Mouse (Mus musculus) hindbrain, postnatal 0 days (tissue): ENCODE measurements at regions not wholly inside any gene's neighbourhood (a gene's known extent, or its start where the extent isn't known, plus 50 kb on each side); places are given as distances from the start of the nearest gene placed in this dataset.

Experiments
- ATAC-seq: fragments of 200-750 bp; cut with Nextera tagmentation; 2 replicates; pipeline ENCODE4 v1.8.0; 2017; ENCODE audit warnings: mild to moderate bottlenecking, moderate TSS enrichment, moderate library complexity
- DNase-seq: peaks from one replicate; pipeline ENCODE4 v3.0.0-alpha.2; 2015; ENCODE audit warnings: low spot score
- H3K27ac ChIP-seq: fragments of 300-500 bp; sonication (generic); 2 replicates; pipeline ENCODE4 v1.5.1; 2014; ENCODE audit warnings: mild to moderate bottlenecking
- H3K27me3 ChIP-seq: fragments of 300-500 bp; sonication (generic); 2 replicates; pipeline ENCODE4 v1.6.1; 2014; ENCODE audit warnings: low read length, mixed read lengths; ENCODE audit not compliant: insufficient read depth
- H3K36me3 ChIP-seq: fragments of 300-500 bp; sonication (generic); 2 replicates; pipeline ENCODE4 v1.6.1; 2014; ENCODE audit warnings: low read length, mixed read lengths; ENCODE audit not compliant: insufficient read depth
- H3K4me1 ChIP-seq: fragments of 300-500 bp; sonication (generic); 2 replicates; pipeline ENCODE4 v1.6.1; 2014; ENCODE audit warnings: antibody characterized with exemption, low read length, mixed read lengths; ENCODE audit not compliant: insufficient read depth
- H3K4me2 ChIP-seq: fragments of 300-500 bp; sonication (generic); 2 replicates; pipeline ENCODE4 v1.6.1; 2014; ENCODE audit warnings: low read depth, mild to moderate bottlenecking, low read length, moderate library complexity, mixed read lengths
- H3K4me3 ChIP-seq: fragments of 300-500 bp; sonication (generic); 2 replicates; pipeline ENCODE4 v1.5.1; 2014; ENCODE audit warnings: low read length
- H3K9ac ChIP-seq: fragments of 300-500 bp; sonication (generic); replicated peaks from 2 replicates; pipeline ENCODE4 v1.6.1; 2014; ENCODE audit warnings: mild to moderate bottlenecking, low read length, moderate library complexity, mixed read lengths
- H3K9me3 ChIP-seq: fragments of 300-500 bp; sonication (generic); 2 replicates; pipeline ENCODE4 v1.6.1; 2016; ENCODE audit warnings: low read length, mixed read lengths
- CTCF ChIP-seq: IDR thresholded peaks from 2 replicates; pipeline ENCODE4 v1.5.1; 2016; ENCODE audit warnings: antibody characterized with exemption, control low read depth, low read depth
- WGBS: fragments of 180-500 bp; shearing (Covaris S2); extraction: QIAGEN DNeasy Blood & Tissue Kit; methylation state at CpG from one replicate; pipeline ENCODE4 v1.1.7; 2014; 5-methylcytosine and 5-hydroxymethylcytosine counted together

DNA sequence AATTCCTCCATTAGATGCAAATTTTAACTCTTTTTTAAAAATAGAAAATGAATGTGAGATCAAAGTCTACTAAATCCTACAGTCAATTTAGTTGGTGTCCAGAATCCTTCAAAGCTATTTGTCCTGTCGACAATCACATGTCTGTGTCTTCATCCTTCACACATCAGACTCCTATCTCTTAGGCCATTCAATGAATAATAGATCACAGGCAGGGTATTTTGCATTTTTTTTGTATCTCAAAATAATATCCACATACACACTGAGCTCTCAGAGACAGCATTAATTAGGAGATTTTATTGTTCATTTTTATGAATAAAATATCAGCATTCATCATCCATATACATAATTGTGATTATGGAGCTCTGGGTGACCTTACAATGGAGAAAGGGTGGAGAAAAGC is 427.2 kb downstream of the Hao1 start:
- WGBS: 54% methylated on average over 1 of the region's 1 CpGs

DNA sequence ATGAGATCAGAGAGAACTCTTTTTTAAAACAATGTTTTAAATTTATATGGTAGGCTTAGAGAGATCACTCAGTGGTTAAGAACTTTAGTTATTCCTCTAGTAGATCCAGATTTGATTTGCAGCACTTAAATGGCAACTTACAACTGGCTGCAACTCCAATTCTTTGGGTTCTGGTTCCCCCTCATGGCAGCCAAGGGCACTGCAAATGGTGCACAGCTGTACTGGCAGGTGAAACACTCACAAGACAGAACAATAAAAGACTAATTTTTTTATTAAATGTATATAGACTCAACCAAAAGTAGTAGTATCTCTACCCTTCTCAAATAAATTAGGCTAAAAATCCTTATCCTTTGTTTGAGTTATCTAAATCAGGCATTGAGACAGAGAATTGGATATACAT is 446.9 kb downstream of the Hao1 start:
- no peak overlapping the region for H3K27ac ChIP-seq
- DNase-seq (no peak), ATAC-seq (no peak)
- TF ChIP-seq CTCF: no peak
- no peak overlapping the region for H3K4me2 ChIP-seq
- H3K4me1 ChIP-seq: no peaks in the 10 kb centered on the region
- no peaks in the 10 kb centered on the region for H3K27me3 ChIP-seq
- no peaks in the 10 kb centered on the region for H3K9me3 ChIP-seq
- no peak overlapping the region for H3K9ac ChIP-seq
- no peak overlapping the region for H3K4me3 ChIP-seq
- no peaks in the 10 kb centered on the region for H3K36me3 ChIP-seq

More for the DNA sequence above, 427.2 kb downstream of the Hao1 start:
- Histone ChIP-seq H3K9me3 (no peaks in the 10 kb centered on the region), H3K4me3 (no peak overlapping the region), H3K4me1 (no peaks in the 10 kb centered on the region), H3K9ac (no peak overlapping the region), H3K4me2 (no peak overlapping the region), H3K27me3 (no peaks in the 10 kb centered on the region), H3K36me3 (no peaks in the 10 kb centered on the region), H3K27ac (no peak overlapping the region)
- no peak for DNase-seq
- ATAC-seq: no peak
- TF ChIP-seq CTCF: no peak

DNA sequence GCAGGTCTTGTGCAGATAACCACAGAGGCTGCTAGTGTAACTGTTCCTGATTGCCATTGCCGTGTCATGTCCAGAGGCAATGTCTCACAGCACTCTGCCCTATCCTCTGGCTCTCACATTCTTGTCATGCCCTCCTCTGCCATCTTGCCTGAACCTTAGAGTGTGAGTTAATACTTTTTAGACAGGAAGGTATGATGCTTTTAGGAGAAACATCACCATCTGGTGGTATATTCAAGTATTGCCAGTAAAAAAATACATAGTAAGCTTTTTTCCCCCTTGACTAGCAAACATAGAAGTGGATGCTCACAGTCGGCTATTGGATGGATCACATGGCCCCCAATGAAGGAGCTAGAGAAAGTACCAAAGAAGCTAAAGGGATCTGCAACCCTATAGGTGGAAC is 465.8 kb downstream of the Hao1 start:
- H3K4me1 ChIP-seq: no peaks in the 10 kb centered on the region
- ATAC-seq: no peak
- no peaks in the 10 kb centered on the region for H3K27me3 ChIP-seq
- H3K9ac ChIP-seq: no peak overlapping the region
- 80% methylated on average over 2 of the region's 2 CpGs for WGBS
- no peak overlapping the region for H3K27ac ChIP-seq
- no peak for DNase-seq
- H3K9me3 ChIP-seq: no peaks in the 10 kb centered on the region
- H3K4me2 ChIP-seq: no peak overlapping the region
- no peaks in the 10 kb centered on the region for H3K36me3 ChIP-seq
- peak; percentile 15; the same call in 1 of the 2 replicates for TF ChIP-seq CTCF
- no peak overlapping the region for H3K4me3 ChIP-seq

DNA sequence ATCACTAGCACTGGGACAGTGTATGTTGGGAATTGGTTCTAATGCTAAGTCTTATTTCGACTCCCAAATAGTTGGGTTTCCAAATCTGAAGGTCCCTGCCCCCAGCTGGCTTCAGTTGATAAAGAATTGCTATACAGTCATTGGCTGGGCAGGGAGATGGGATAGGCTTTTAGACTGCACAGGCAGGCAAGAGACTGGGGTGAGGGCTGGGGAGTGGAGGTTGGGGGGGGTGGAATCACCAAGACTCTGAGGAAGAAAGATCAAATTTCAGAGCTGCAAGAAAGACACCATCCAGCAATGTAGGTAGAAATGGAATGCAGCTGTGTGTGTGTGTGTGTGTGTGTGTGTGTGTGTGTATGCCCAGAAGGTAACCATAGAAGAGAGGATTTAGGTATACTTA is 474.0 kb downstream of the Hao1 start:
- H3K4me1 ChIP-seq: no peaks in the 10 kb centered on the region
- DNase-seq (no peak), ATAC-seq (no peak)
- no peak overlapping the region for H3K27ac ChIP-seq
- no peak overlapping the region for H3K4me2 ChIP-seq
- no peak overlapping the region for H3K4me3 ChIP-seq
- no peaks in the 10 kb centered on the region for H3K36me3 ChIP-seq
- TF ChIP-seq CTCF: no peak
- H3K9ac ChIP-seq: no peak overlapping the region
- 83% methylated on average over 1 of the region's 1 CpGs for WGBS
- H3K27me3 ChIP-seq: no peaks in the 10 kb centered on the region
- H3K9me3 ChIP-seq: no peaks in the 10 kb centered on the region

DNA sequence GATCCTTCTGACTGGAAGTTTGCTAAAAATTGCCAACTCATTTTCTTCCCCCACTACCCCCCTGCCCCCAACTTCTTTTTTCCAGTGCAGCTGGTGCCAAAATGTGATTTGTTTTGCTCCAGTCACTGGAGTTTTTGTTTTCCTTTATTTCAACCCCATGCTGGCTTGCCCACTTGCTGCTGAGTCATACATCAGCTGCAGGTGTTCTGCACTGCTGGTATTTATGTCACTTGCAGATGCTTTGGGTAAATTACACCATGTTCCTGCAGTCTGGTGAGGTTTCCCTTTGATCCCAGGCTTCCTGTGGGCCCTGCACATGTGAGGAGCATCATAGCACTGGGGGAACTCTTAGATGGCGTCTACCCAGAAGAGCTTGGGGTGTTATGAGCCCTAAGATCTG is 476.2 kb downstream of the Hao1 start:
- ATAC-seq: no peak
- 80% methylated on average over 1 of the region's 1 CpGs for WGBS

DNA sequence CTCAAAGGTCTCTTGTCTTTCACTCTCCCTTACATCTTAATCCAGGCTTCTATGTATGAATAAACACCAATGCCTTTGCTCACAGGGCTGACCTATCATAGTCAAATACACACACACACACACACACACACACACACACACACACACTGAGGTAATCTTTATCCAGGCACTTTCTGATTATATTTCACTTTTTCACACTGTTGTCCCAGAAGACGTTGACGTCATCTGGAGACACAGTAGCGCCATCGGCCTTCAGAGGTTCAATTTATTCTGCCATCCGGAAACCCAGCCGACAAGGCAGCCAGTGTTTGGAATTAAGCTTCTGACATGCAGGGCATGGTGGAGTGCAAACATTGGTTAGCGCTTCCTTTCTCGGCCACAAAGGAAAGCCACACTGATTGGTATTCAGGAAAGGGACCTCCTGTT is 486.2 kb downstream of the Hao1 start:
- DNase-seq: peak; percentile 59
- WGBS: 36% methylated on average over 8 of the region's 8 CpGs

More for the DNA sequence above, 476.2 kb downstream of the Hao1 start:
- no peaks in the 10 kb centered on the region for H3K36me3 ChIP-seq
- no peak for TF ChIP-seq CTCF
- no peak overlapping the region for H3K4me2 ChIP-seq
- no peak overlapping the region for H3K9ac ChIP-seq
- H3K4me3 ChIP-seq: no peak overlapping the region
- H3K9me3 ChIP-seq: no peaks in the 10 kb centered on the region
- peak; percentile 9 for DNase-seq
- no peak overlapping the region for H3K27ac ChIP-seq
- H3K4me1 ChIP-seq: no peaks in the 10 kb centered on the region
- H3K27me3 ChIP-seq: no peaks in the 10 kb centered on the region

DNA sequence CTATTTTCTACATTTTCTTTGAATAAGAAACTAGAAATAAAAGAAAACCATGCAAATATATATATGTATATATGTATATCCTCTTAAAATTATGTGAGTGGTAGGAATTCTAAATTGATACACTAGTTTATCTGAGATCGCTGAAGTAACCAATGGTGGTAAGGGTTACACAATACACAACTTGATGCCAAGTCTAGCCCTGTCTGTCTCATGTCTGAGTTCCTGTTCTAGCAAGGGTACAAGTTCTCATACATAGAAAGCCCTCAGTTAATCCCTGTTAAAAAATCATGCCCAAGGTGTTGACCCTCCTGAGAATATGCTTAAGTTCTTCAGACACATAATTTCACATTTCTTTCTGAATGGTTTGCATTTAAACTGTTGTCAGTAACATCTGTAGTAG is 486.8 kb downstream of the Hao1 start:
- DNase-seq (no peak), ATAC-seq (no peak)
- no peaks in the 10 kb centered on the region for H3K27me3 ChIP-seq
- no peaks in the 10 kb centered on the region for H3K9me3 ChIP-seq
- no peak overlapping the region for H3K27ac ChIP-seq
- no peak overlapping the region for H3K4me2 ChIP-seq
- H3K4me1 ChIP-seq: no peaks in the 10 kb centered on the region
- no peak overlapping the region for H3K4me3 ChIP-seq
- TF ChIP-seq CTCF: no peak
- H3K36me3 ChIP-seq: no peaks in the 10 kb centered on the region
- WGBS: 97% methylated on average over 1 of the region's 1 CpGs
- no peak overlapping the region for H3K9ac ChIP-seq

More for the DNA sequence above, 486.2 kb downstream of the Hao1 start:
- Histone ChIP-seq H3K27ac (no peak overlapping the region), H3K9ac (no peak overlapping the region), H3K9me3 (no peaks in the 10 kb centered on the region), H3K27me3 (no peaks in the 10 kb centered on the region), H3K4me2 (no peak overlapping the region), H3K4me1 (no peaks in the 10 kb centered on the region), H3K36me3 (no peaks in the 10 kb centered on the region), H3K4me3 (no peak overlapping the region)
- TF ChIP-seq CTCF: no peak
- ATAC-seq: peak; percentile 88
